Mouse (Mus musculus): ENCODE results near the gene Kcnj10. TPM values are rescaled to one million over a fixed set of nuclear protein-coding genes. Genes with fewer than 3 reads are reported as not detected.

The Kcnj10 gene
- polyA plus RNA-seq, 1 experiment from 2014 or later = 3.5 TPM

DNA sequence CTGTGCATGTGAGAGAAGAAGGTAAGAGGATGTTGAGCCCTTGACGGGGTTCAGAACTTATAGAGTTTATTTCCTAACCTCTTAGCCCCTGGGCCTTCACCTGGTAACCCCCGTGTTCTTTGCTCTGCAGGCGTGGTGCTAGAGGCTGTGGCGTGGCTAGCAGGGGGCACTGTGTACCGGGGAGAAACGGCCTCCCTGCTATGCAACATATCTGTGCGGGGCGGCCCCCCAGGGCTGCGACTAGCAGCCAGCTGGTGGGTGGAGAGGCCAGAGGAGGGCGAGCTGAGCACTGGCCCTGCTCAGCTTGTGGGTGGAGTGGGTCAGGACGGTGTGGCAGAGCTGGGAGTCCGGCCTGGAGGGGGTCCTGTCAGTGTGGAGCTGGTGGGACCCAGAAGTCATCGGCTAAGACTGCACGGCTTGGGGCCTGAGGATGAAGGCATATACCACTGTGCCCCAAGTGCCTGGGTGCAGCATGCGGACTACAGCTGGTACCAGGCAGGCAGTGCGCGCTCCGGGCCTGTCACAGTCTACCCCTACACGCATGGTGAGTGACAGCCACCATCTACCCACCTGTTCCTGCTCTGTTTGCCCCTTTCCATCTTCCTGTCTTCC, 22.5 kb upstream of the Kcnj10 start:
- Histone ChIP-seq H3K9me3 (ENCODE audit: control insufficient read depth, low read length) (no peaks in the 10 kb centered on the region), H3K9ac (ENCODE audit: low read depth, low read length) (0 out of 2 replicates have a peak overlapping the region, but pooled peaks have one; percentile 6), H3K27me3 (replicated peaks; ENCODE audit: control insufficient read depth, insufficient read depth, low read length) (no peaks in the 10 kb centered on the region), H3K36me3 (ENCODE audit: control insufficient read depth, insufficient read depth, low read length) (peaks cover 2% of the 10 kb centered on the region; the same call in 1 of the 2 replicates), H3K27ac (ENCODE audit: low read depth, low read length) (no peak overlapping the region), H3K4me1 (ENCODE audit: control insufficient read depth, insufficient read depth, low read depth, low read length) (peaks cover 18% of the 10 kb centered on the region; the same call in 1 of the 2 replicates), H3K4me2 (ENCODE audit: low read length) (no peak overlapping the region), H3K4me3 (ENCODE audit: low read length) (no peak overlapping the region)
- ATAC-seq = no peak
- 63% methylated on average over 19 of the region's 19 CpGs for WGBS

DNA sequence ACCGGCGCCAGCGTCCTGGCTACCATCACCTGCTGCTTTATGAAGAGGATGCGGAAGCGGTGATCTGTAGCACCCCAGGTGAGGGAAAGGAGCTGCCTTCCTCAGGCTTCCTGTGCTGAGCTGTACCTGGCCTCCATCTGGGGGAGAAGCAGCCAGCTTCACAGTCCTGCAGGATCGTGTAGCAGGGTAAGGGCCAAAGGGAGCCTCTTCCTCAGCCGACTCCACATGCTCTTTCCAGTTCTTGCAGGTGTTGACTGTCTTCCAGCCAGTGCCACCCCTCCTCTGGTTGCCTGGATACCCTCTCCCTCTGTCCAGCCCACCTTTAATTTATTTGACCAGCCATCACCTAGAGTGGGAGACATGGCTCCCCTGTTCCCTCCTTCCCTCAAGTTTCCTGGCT, 21.7 kb upstream of the Kcnj10 start:
- peaks cover 2% of the 10 kb centered on the region; the same call in 1 of the 2 replicates for H3K36me3 ChIP-seq (ENCODE audit: control insufficient read depth, insufficient read depth, low read length)
- no peak overlapping the region for H3K4me3 ChIP-seq (ENCODE audit: low read length)
- ATAC-seq = no peak
- no peaks in the 10 kb centered on the region for H3K9me3 ChIP-seq (ENCODE audit: control insufficient read depth, low read length)
- H3K4me1 ChIP-seq (ENCODE audit: control insufficient read depth, insufficient read depth, low read depth, low read length) = peaks cover 13% of the 10 kb centered on the region; the same call in 1 of the 2 replicates
- no peak overlapping the region for H3K4me2 ChIP-seq (ENCODE audit: low read length)
- H3K27ac ChIP-seq (ENCODE audit: low read depth, low read length) = peak overlapping the region; percentile 2; the same call in 1 of the 2 replicates
- no peak overlapping the region for H3K9ac ChIP-seq (ENCODE audit: low read depth, low read length)
- 67% methylated on average over 7 of the region's 7 CpGs for WGBS
- H3K27me3 ChIP-seq (replicated peaks; ENCODE audit: control insufficient read depth, insufficient read depth, low read length) = no peaks in the 10 kb centered on the region

DNA sequence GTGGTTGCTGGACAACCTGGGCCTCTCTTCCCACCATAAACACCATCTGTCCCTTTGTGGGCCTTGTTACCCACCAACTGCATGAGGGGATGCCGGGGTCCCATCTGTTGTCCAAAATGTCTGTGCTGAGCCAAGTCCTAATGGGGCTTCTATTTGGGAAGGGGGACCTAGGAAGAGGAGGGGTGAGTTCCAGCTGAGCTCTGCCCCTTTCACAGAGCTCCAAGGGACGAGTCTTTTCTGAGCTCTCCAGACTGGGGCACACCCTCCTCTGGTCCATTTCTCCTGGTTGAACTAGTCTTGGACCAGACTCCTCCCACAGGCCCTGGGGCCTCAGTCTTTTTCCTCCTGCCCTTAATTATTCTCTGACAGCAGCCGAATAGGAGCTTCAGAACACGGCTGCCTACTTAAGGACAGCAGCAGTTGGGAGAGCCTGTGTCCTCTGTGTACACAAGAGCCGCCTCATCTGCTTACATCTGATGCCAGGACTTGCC, 21.0 kb upstream of the Kcnj10 start:
- H3K27me3 ChIP-seq (replicated peaks; ENCODE audit: control insufficient read depth, insufficient read depth, low read length) = no peaks in the 10 kb centered on the region
- no peak overlapping the region for H3K9ac ChIP-seq (ENCODE audit: low read depth, low read length)
- no peak overlapping the region for H3K4me2 ChIP-seq (ENCODE audit: low read length)
- peaks cover 11% of the 10 kb centered on the region; the same call in 1 of the 2 replicates for H3K4me1 ChIP-seq (ENCODE audit: control insufficient read depth, insufficient read depth, low read depth, low read length)
- H3K4me3 ChIP-seq (ENCODE audit: low read length) = no peak overlapping the region
- peaks cover 2% of the 10 kb centered on the region; the same call in 1 of the 2 replicates for H3K36me3 ChIP-seq (ENCODE audit: control insufficient read depth, insufficient read depth, low read length)
- ATAC-seq = peak; percentile 44
- no peaks in the 10 kb centered on the region for H3K9me3 ChIP-seq (ENCODE audit: control insufficient read depth, low read length)
- WGBS = 19% methylated on average over 5 of the region's 5 CpGs
- H3K27ac ChIP-seq (ENCODE audit: low read depth, low read length) = peak overlapping the region; percentile 9; the same call in 1 of the 2 replicates

DNA sequence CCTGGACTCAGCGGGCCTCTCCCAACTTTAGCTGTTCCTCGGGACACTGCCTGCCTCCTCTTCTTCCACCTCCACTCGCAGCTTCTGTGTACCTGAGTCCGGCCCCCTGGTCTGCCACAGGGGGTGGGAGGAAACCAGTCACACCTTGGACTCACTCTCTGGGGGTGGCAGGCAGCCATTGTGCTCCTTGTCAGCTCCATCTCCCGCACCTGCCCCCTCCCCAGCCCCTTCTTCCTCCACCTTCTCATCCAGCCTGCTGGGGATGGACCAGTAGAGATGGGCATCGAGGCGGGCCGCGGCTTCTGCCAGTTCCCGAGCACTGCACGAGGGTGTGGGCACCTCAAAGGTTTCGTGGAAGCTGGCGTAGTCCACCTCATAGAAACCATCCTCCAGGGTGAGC, 18.3 kb upstream of the Kcnj10 start:
- 60% methylated on average over 13 of the region's 13 CpGs for WGBS
- Histone ChIP-seq H3K36me3 (ENCODE audit: control insufficient read depth, insufficient read depth, low read length) (peaks cover 2% of the 10 kb centered on the region; the same call in 1 of the 2 replicates), H3K27ac (ENCODE audit: low read depth, low read length) (no peak overlapping the region), H3K9me3 (ENCODE audit: control insufficient read depth, low read length) (no peaks in the 10 kb centered on the region), H3K9ac (ENCODE audit: low read depth, low read length) (no peak overlapping the region), H3K4me1 (ENCODE audit: control insufficient read depth, insufficient read depth, low read depth, low read length) (peaks cover 7% of the 10 kb centered on the region; the same call in 1 of the 2 replicates), H3K4me2 (ENCODE audit: low read length) (no peak overlapping the region), H3K4me3 (ENCODE audit: low read length) (no peak overlapping the region), H3K27me3 (replicated peaks; ENCODE audit: control insufficient read depth, insufficient read depth, low read length) (no peaks in the 10 kb centered on the region)
- ATAC-seq = no peak

DNA sequence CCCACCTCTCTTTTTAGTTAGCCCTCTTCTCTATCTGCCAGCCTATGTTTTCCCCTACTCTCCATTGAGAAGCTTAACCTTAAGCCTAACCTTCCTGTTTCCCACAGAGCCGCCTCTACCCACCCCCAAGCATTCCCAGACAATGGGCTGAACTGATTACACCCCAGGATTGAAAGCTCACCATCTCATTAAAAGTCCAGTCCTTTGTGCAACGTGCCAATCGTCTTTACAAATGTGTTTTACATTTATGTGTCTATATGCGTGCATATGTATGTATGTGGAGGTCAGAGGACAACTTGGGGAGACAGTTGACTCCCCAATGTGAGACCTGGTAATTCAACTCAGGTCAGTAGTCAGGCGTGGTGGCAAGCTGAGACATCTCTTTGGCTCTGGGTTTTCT, 17.7 kb upstream of the Kcnj10 start:
- no peaks in the 10 kb centered on the region; the same call in 1 of the 2 replicates for H3K36me3 ChIP-seq (ENCODE audit: control insufficient read depth, insufficient read depth, low read length)
- no peak overlapping the region for H3K4me2 ChIP-seq (ENCODE audit: low read length)
- H3K9me3 ChIP-seq (ENCODE audit: control insufficient read depth, low read length) = no peaks in the 10 kb centered on the region
- H3K9ac ChIP-seq (ENCODE audit: low read depth, low read length) = no peak overlapping the region
- H3K4me3 ChIP-seq (ENCODE audit: low read length) = no peak overlapping the region
- 25% methylated on average over 5 of the region's 5 CpGs for WGBS
- no peaks in the 10 kb centered on the region for H3K27me3 ChIP-seq (replicated peaks; ENCODE audit: control insufficient read depth, insufficient read depth, low read length)
- ATAC-seq = no peak
- no peak overlapping the region for H3K27ac ChIP-seq (ENCODE audit: low read depth, low read length)
- H3K4me1 ChIP-seq (ENCODE audit: control insufficient read depth, insufficient read depth, low read depth, low read length) = peaks cover 6% of the 10 kb centered on the region

DNA sequence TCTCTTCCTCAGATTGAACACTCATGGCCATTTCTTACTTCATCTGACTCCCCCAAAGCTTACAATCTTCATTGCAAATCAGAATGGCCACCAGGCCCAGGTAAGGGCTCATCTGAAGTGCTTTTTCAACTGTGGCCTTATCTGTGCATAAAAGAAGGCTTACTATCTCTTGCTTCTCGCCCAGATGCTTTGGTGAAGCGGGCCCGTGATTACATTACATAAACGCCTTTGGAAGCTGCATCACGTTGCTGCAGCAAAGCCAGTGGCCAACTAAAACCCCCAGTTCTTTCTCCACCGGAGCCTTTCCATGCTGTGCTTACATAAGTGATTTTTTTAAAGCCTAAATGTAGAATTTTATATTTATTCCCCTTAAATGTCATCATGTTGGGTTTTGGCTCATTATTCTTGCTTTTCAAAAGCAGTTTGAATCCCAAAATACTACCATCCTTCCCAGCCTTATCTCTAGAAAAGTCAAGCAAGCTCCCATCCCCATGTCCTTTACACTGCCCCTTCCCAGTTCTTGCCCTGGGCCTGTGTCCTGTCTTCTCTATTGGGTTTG, 17.1 kb upstream of the Kcnj10 start:
- H3K36me3 ChIP-seq (ENCODE audit: control insufficient read depth, insufficient read depth, low read length) = no peaks in the 10 kb centered on the region
- H3K27me3 ChIP-seq (replicated peaks; ENCODE audit: control insufficient read depth, insufficient read depth, low read length) = no peaks in the 10 kb centered on the region
- 61% methylated on average over 6 of the region's 6 CpGs for WGBS
- no peak overlapping the region for H3K4me2 ChIP-seq (ENCODE audit: low read length)
- no peak overlapping the region for H3K27ac ChIP-seq (ENCODE audit: low read depth, low read length)
- H3K4me3 ChIP-seq (ENCODE audit: low read length) = no peak overlapping the region
- H3K4me1 ChIP-seq (ENCODE audit: control insufficient read depth, insufficient read depth, low read depth, low read length) = peaks cover 9% of the 10 kb centered on the region
- no peaks in the 10 kb centered on the region for H3K9me3 ChIP-seq (ENCODE audit: control insufficient read depth, low read length)
- H3K9ac ChIP-seq (ENCODE audit: low read depth, low read length) = no peak overlapping the region
- no peak for ATAC-seq

DNA sequence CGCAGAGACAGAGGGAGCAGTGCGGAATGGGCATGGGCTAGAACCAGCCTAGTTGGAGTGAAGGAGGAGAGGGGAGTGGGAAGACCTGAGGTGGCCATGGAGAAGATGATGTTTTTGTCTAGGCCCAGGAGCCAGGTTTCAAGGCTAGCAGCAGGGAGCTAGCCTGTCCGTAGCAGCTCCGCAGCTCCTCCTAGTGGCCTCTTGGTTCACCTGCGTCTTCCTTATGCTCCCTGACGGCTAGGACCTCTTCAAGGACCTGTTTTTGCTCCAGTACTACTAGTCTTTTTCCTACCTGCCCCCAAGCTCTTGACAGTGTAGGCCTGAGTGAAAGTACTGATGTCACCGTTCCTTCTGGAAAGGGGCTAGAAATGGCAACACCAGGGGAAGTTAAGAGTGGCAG, 16.3 kb upstream of the Kcnj10 start:
- Histone ChIP-seq H3K4me1 (ENCODE audit: control insufficient read depth, insufficient read depth, low read depth, low read length) (peaks cover 18% of the 10 kb centered on the region), H3K9ac (ENCODE audit: low read depth, low read length) (no peak overlapping the region), H3K9me3 (ENCODE audit: control insufficient read depth, low read length) (no peaks in the 10 kb centered on the region), H3K27me3 (replicated peaks; ENCODE audit: control insufficient read depth, insufficient read depth, low read length) (no peaks in the 10 kb centered on the region), H3K27ac (ENCODE audit: low read depth, low read length) (no peak overlapping the region), H3K36me3 (ENCODE audit: control insufficient read depth, insufficient read depth, low read length) (no peaks in the 10 kb centered on the region), H3K4me2 (ENCODE audit: low read length) (no peak overlapping the region), H3K4me3 (ENCODE audit: low read length) (no peak overlapping the region)
- WGBS = 14% methylated on average over 7 of the region's 7 CpGs
- ATAC-seq = no peak

DNA sequence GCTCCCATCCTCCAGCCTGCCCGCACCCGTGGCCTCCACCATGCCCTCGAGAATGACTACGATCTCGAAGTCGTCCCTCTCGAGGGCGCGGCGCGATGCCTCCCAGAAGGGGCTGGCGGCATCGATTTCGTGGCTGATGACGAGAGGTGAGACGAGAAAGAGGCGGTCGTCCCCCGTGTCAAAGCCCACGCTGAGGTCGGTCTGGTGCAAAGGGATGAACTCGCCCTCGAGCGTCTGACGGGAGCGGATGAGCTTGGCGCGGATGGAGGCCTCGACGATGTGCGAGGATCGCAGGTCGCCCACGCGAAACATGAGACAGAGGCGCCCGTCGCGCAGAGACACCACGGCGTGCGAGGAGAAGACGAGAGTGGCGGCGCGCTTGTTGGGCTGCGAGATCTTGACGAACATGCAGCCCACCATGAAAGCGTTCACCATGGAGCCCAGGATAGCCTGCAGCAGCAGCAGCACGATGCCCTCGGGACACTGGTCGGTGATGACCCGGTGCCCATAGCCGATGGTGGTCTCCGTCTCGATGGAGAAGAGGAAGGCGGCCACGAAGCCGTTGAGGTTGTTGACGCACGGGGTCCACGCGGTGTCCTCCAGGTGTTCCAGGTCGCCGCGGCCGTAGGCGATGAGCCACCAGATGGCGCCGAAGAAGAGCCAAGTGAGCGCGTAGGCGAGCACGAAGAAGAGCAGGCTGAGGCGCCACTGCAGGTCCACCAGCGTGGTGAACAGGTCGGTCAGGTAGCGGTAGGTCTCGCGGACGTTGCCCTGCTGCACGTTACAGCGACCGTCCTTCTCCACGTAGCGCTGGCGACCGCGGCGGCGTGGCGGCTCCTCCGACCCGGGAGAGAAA, 15.1 kb upstream of the Kcnj10 start:
- H3K4me2 ChIP-seq (ENCODE audit: low read length) = peak overlapping the region; percentile 87
- ATAC-seq = peak; percentile 76
- no peak overlapping the region for H3K27ac ChIP-seq (ENCODE audit: low read depth, low read length)
- H3K9ac ChIP-seq (ENCODE audit: low read depth, low read length) = peak overlapping the region; percentile 70
- H3K4me1 ChIP-seq (ENCODE audit: control insufficient read depth, insufficient read depth, low read depth, low read length) = peaks cover 20% of the 10 kb centered on the region
- peak overlapping the region; percentile 53 for H3K4me3 ChIP-seq (ENCODE audit: low read length)
- whole genome bisulfite sequencing = 19% methylated on average over 94 of the region's 94 CpGs
- no peaks in the 10 kb centered on the region for H3K9me3 ChIP-seq (ENCODE audit: control insufficient read depth, low read length)
- no peaks in the 10 kb centered on the region for H3K36me3 ChIP-seq (ENCODE audit: control insufficient read depth, insufficient read depth, low read length)
- H3K27me3 ChIP-seq (replicated peaks; ENCODE audit: control insufficient read depth, insufficient read depth, low read length) = no peaks in the 10 kb centered on the region

DNA sequence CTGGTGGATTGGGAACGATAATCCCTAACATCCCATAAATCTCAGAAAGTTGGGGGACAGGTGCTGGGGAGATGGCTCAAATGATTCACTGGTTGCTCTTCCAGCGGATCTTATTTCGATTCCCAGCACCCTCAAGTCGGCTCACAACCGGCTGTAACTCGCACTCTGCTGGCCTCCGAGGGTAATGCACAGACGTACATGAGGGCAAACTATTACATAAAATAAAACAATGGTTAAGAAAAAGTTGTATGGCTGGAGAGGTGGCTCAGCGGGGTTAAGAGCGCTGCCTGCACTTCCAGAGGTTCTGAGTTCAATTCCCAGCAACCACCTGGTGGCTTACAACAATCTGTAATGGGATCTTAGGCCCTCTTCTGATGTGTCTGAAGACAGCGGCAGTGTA, 14.3 kb upstream of the Kcnj10 start:
- H3K4me3 ChIP-seq (ENCODE audit: low read length) = peak overlapping the region; percentile 53
- no peaks in the 10 kb centered on the region for H3K9me3 ChIP-seq (ENCODE audit: control insufficient read depth, low read length)
- H3K27ac ChIP-seq (ENCODE audit: low read depth, low read length) = no peak overlapping the region
- no peaks in the 10 kb centered on the region for H3K27me3 ChIP-seq (replicated peaks; ENCODE audit: control insufficient read depth, insufficient read depth, low read length)
- H3K36me3 ChIP-seq (ENCODE audit: control insufficient read depth, insufficient read depth, low read length) = no peaks in the 10 kb centered on the region
- no peak for ATAC-seq
- H3K4me1 ChIP-seq (ENCODE audit: control insufficient read depth, insufficient read depth, low read depth, low read length) = peaks cover 20% of the 10 kb centered on the region
- H3K4me2 ChIP-seq (ENCODE audit: low read length) = peak overlapping the region; percentile 87
- no peak overlapping the region for H3K9ac ChIP-seq (ENCODE audit: low read depth, low read length)
- 63% methylated on average over 11 of the region's 11 CpGs for WGBS
